9 mouse cellular contexts compared by ENCODE assay signal in the genomic region with DNA sequence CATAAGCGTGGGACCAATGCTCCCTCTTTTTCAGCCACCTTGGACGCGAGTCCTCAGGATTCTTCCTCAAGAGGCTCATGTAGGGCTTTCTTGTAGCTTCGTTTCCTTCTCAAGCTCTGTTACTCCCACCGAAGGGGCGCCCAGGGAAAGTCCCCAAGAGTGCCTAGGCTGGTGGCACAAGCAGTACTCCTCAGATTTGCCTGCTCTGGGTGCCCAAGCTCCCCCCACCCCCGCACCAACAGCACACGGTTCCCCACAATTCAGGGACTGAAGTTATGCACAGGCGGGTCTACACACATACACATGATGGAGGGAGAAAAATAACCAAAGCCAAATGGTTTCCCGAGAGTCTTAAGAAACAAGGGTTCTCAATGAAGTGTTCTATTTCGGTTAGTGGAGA. TPM values are rescaled to one million over a fixed set of nuclear protein-coding genes. Genes with fewer than 3 reads are reported as not detected.
DNase-seq lines count a peak whose midpoint lies in the region; ATAC-seq and TF ChIP-seq lines count a peak whose summit lies in the region.
"Had no signal": no experiment of that assay in that cellular context is flagged by ENCODE, and none has a peak within 500 bp of the region (broad histone marks: within the 10 kb centered on the region; RNA-seq: fewer than 3 reads in every experiment).

No protein-coding gene starts in this region.

- H3K9ac ChIP-seq in ES-Bruce4 (ENCODE audit: low read depth, poor library complexity, severe bottlenecking), result no peak overlapping the region
- H3K9ac ChIP-seq in forebrain, postnatal 0 days, result peak overlapping the region; percentile 74
- H3K9ac ChIP-seq in limb, embryonic 11.5 days (ENCODE audit: low read length), result no peak overlapping the region
- H3K9ac ChIP-seq: liver, embryonic 15.5 days had no signal

- no peaks in the 10 kb centered on the region; the same call in 1 of the 2 replicates for H3K9me3 ChIP-seq in ES-Bruce4 (replicated peaks; ENCODE audit: control insufficient read depth, insufficient read depth, low read length, poor library complexity, severe bottlenecking)
- H3K9me3 ChIP-seq in forebrain, postnatal 0 days (ENCODE audit: low read length), result no peaks in the 10 kb centered on the region
- H3K9me3 ChIP-seq in limb, embryonic 11.5 days (ENCODE audit: control insufficient read depth, low read length), result no peaks in the 10 kb centered on the region
- H3K9me3 ChIP-seq: liver, embryonic 15.5 days had no signal

- TF ChIP-seq EP300 in ES-Bruce4 (IDR thresholded peaks at IDR 0.05; ENCODE audit: insufficient read depth, low read depth, low read length), result no peak

- H3K36me3 ChIP-seq in ES-Bruce4 (ENCODE audit: control insufficient read depth, insufficient read depth, low read length, poor library complexity, severe bottlenecking), result no peaks in the 10 kb centered on the region
- H3K36me3 ChIP-seq in forebrain, postnatal 0 days (ENCODE audit: insufficient read depth), result no peaks in the 10 kb centered on the region
- no peaks in the 10 kb centered on the region for H3K36me3 ChIP-seq in limb, embryonic 11.5 days (ENCODE audit: control insufficient read depth, insufficient read depth, low read length)
- no peaks in the 10 kb centered on the region for H3K36me3 ChIP-seq in small intestine, adult 2 months (ENCODE audit: control insufficient read depth, insufficient read depth, low read length)
- H3K36me3 ChIP-seq: liver, embryonic 15.5 days had no signal

- no peaks in the 10 kb centered on the region; the same call in 1 of the 2 replicates for H3K27me3 ChIP-seq in ES-Bruce4 (ENCODE audit: control insufficient read depth, insufficient read depth, low read length, poor library complexity, severe bottlenecking)
- H3K27me3 ChIP-seq in forebrain, postnatal 0 days (ENCODE audit: insufficient read depth, low read length), result no peaks in the 10 kb centered on the region
- peaks cover 19% of the 10 kb centered on the region for H3K27me3 ChIP-seq in limb, embryonic 11.5 days (ENCODE audit: control insufficient read depth, insufficient read depth, low read length)
- peaks cover 8% of the 10 kb centered on the region for H3K27me3 ChIP-seq in small intestine, adult 2 months (ENCODE audit: control insufficient read depth, insufficient read depth, low read length)

- TF ChIP-seq POLR2A in ES-Bruce4 (IDR thresholded peaks at IDR 0.05; ENCODE audit: insufficient read depth, low read length), result no peak
- no peak for TF ChIP-seq POLR2A in small intestine, adult 2 months (IDR thresholded peaks at IDR 0.05; ENCODE audit: low read depth, low read length)

- ATAC-seq in forebrain, postnatal 0 days, result no peak
- no peak for ATAC-seq in limb, embryonic 11.5 days (ENCODE audit: insufficient number of reproducible peaks, low FRiP score, low TSS enrichment, low read depth)

- peak; percentile 15 for DNase-seq in embryo, embryonic 9.5 days (ENCODE audit: extremely low spot score)
- no peak for DNase-seq in embryo, embryonic 10 days (ENCODE audit: low spot score)
- no peak for DNase-seq in forebrain, postnatal 0 days
- DNase-seq in limb, embryonic 11.5 days (ENCODE audit: low spot score), result no peak
- no peak for DNase-seq in thymus, adult 18-20 months
- DNase-seq in kidney, adult 18-20 months, result no peak

- H3K4me3 ChIP-seq in ES-Bruce4 (ENCODE audit: low read depth, low read length), result peak overlapping the region; percentile 79
- peak overlapping the region; percentile 66 for H3K4me3 ChIP-seq in forebrain, postnatal 0 days (ENCODE audit: low read depth, low read length)
- H3K4me3 ChIP-seq in limb, embryonic 11.5 days (ENCODE audit: low read depth, low read length), result no peak overlapping the region
- peak overlapping the region; percentile 60; the same call in 1 of the 2 replicates for H3K4me3 ChIP-seq in small intestine, adult 2 months (ENCODE audit: low read depth, low read length)

- no peaks in the 10 kb centered on the region for H3K4me1 ChIP-seq in ES-Bruce4 (ENCODE audit: control insufficient read depth, insufficient read depth, low read length)
- H3K4me1 ChIP-seq in forebrain, postnatal 0 days (ENCODE audit: insufficient read depth), result 0 out of 2 replicates have a peak, but pooled peaks cover 3% of the 10 kb centered on the region
- no peaks in the 10 kb centered on the region for H3K4me1 ChIP-seq in limb, embryonic 11.5 days (ENCODE audit: control insufficient read depth, insufficient read depth, low read length)
- no peaks in the 10 kb centered on the region; the same call in 1 of the 2 replicates for H3K4me1 ChIP-seq in small intestine, adult 2 months (ENCODE audit: control insufficient read depth, insufficient read depth, insufficient read length, low read length)
- H3K4me1 ChIP-seq: liver, embryonic 15.5 days had no signal

- TF ChIP-seq CTCF in ES-Bruce4 (IDR thresholded peaks at IDR 0.05; ENCODE audit: low read depth, low read length), result no peak
- no peak for TF ChIP-seq CTCF in forebrain, postnatal 0 days (IDR thresholded peaks at IDR 0.05; ENCODE audit: low read depth)
- TF ChIP-seq CTCF in small intestine, adult 2 months (IDR thresholded peaks at IDR 0.05; ENCODE audit: extremely low read depth, insufficient read length, insufficient replicate concordance, low read depth, low read length), result no peak

- peak overlapping the region; percentile 76 for H3K4me2 ChIP-seq in forebrain, postnatal 0 days (ENCODE audit: low read depth)
- peak overlapping the region; percentile 94; the same call in 1 of the 2 replicates for H3K4me2 ChIP-seq in limb, embryonic 11.5 days (ENCODE audit: low read depth, severe bottlenecking)

- WGBS in forebrain, postnatal 0 days, result 30% methylated on average over 11 of the region's 11 CpGs
- WGBS in limb, embryonic 11.5 days, result 32% methylated on average over 11 of the region's 11 CpGs
- WGBS in small intestine, adult 2 months, result 32% methylated on average over 11 of the region's 11 CpGs

- no peak overlapping the region for H3K27ac ChIP-seq in ES-Bruce4 (ENCODE audit: insufficient read depth, low read length)
- H3K27ac ChIP-seq in forebrain, postnatal 0 days (ENCODE audit: low read depth, low read length), result peak overlapping the region; percentile 89; the same call in 1 of the 2 replicates
- no peak overlapping the region for H3K27ac ChIP-seq in limb, embryonic 11.5 days (replicated peaks; ENCODE audit: low read depth, low read length)
- H3K27ac ChIP-seq in small intestine, adult 2 months (ENCODE audit: insufficient read depth, low read depth, low read length), result no peak overlapping the region
- H3K27ac ChIP-seq: liver, embryonic 15.5 days had no signal

RNA-seq across cellular contexts. Expression of a gene that starts 1.6 kb away (rescaled TPM):
- polyA plus RNA-seq in ES-Bruce4 (2011; ENCODE audit: insufficient read depth, insufficient read length, low read depth, missing spikeins), result 8.7 and 9.2 TPM in 2 replicates
- total RNA-seq in forebrain, postnatal 0 days (2014; rRNA removed), result 81.4 and 85.8 TPM in 2 replicates
- 96.8 and 101 TPM in 2 replicates for polyA plus RNA-seq in forebrain, postnatal 0 days (2015; fragmentation: Nextera tagmentation; extraction: Ambion mirVana)
- 1.7 TPM in 2 replicates for polyA plus RNA-seq in limb, embryonic 11.5 days (2014; fragmentation: Nextera tagmentation; extraction: Ambion mirVana)
- polyA plus RNA-seq in small intestine, adult 2 months (2012; rRNA removed), result 0.33 and 0.38 TPM in 2 replicates
